Mouse (Mus musculus) ovary, adult 2 months (tissue): ENCODE results near the gene Ptma. TPM values are rescaled to one million over a fixed set of nuclear protein-coding genes. Genes with fewer than 3 reads are reported as not detected.

Source experiments
- polyA plus RNA-seq: library from polyadenylated mRNA; depleted of rRNA; stranded (reverse); fragments of >200 nt; gene quantifications from 2 replicates; pipeline ENCODE4 v1.2.3, GENCODE M21; 2012; rRNA removed

Ptma gene
- 1,236 and 2,236 TPM in 2 replicates for polyA plus RNA-seq

DNA sequence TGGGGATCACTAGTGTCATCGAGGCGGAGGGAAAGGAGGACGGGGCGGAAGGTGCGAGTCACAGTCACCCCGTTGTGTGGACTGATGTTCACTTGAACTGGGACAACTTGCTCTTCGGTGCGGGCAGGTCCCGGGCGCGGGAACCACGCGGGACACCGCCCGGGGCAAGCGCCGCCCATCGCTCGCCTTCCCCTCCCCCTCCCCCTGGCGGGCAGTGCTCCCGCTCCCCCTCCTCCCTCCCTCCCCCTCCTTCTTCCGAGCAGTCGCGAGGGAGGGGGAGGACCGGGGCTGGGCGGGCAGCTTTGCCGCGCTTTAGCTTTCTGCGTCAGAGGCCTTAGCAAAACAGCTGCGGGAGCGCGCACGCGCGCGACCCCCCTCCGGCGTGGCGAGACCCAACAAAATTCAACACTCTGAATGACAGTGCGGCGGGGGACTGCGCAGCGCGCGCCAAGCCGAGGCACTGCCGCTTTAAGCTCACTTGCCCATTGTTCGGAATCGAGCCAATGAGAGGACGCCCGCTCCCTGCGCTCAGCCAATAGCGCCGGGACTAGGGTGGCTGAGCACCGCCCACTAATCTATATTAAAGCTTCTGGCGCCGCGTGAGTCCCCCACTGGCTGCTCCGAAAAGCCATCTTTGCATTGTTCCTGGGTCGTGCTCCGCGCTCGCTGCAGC lies at the start of gene Ptma:
TSS of gene Ptma (plus strand) at position 611 of the 673 bp plus-strand sequence.

Other genes with a start within 250 kb of the Ptma start
- 15.9 and 18.7 TPM in 2 replicates for gene B3gnt7, start 223.9 kb upstream of the Ptma start, polyA plus RNA-seq
- 5.5 and 10.2 TPM in 2 replicates for gene Ncl, start 167.3 kb upstream of the Ptma start, polyA plus RNA-seq
- 0.52 and 0.76 TPM in 2 replicates for gene Nmur1, start 100.5 kb upstream of the Ptma start, polyA plus RNA-seq
- 0.08 TPM in 1 of 2 replicates, not detected in the other for gene Tex44, start 100.4 kb upstream of the Ptma start, polyA plus RNA-seq
- gene Pde6d, start 55.9 kb downstream of the Ptma start, polyA plus RNA-seq, result 18.4 and 21.8 TPM in 2 replicates
- gene Cops7b, start 56.2 kb downstream of the Ptma start, polyA plus RNA-seq, result 31.6 and 35.9 TPM in 2 replicates
- 48.2 and 65.7 TPM in 2 replicates for gene Nppc, start 143.8 kb downstream of the Ptma start, polyA plus RNA-seq
- gene Dis3l2, start 177.1 kb downstream of the Ptma start, polyA plus RNA-seq, result 20.7 and 22.9 TPM in 2 replicates